Mouse (Mus musculus) MEL (cell line): Measurements from ENCODE around the gene Clk1. TPM values are rescaled to one million over a fixed set of nuclear protein-coding genes. Genes with fewer than 3 reads are reported as not detected.

Source experiments
- DNase-seq: peaks from one replicate; pipeline ENCODE4 v3.0.0; 2011; ENCODE audit warnings: low read depth, low spot score
- H3K27ac ChIP-seq: 2 replicates; pipeline ENCODE4 v1.5.1; 2012; ENCODE audit warnings: low read depth, mild to moderate bottlenecking, control low read depth, low read length, moderate library complexity; ENCODE audit not compliant: control insufficient read depth
- H3K27me3 ChIP-seq, 2 experiments: fragments of 150-350 bp in 1 of 2; sonication (generic) in 1 of 2; 2 replicates each; pipeline ENCODE4 v1.6.1; 2012; ENCODE audit warnings: low read length in 2 of 2, mild to moderate bottlenecking in 2 of 2, improper control_type of control experiment in 1 of 2, moderate library complexity in 1 of 2; ENCODE audit not compliant: insufficient read depth in 2 of 2, control insufficient read depth in 1 of 2
- H3K36me3 ChIP-seq, 2 experiments: 2 replicates each; pipeline ENCODE4 v1.6.1; 2012 to 2014; ENCODE audit warnings: low read length in 2 of 2, improper control_type of control experiment in 1 of 2, inconsistent platforms in 1 of 2, mild to moderate bottlenecking in 1 of 2; ENCODE audit not compliant: insufficient read depth in 2 of 2, control insufficient read depth in 1 of 2
- H3K4me1 ChIP-seq, 2 experiments: fragments of 150-350 bp in 1 of 2; sonication (generic) in 1 of 2; 2 replicates each; pipeline ENCODE4 v1.6.1; 2012; ENCODE audit warnings: low read length in 2 of 2, improper control_type of control experiment in 1 of 2, mild to moderate bottlenecking in 1 of 2; ENCODE audit not compliant: insufficient read depth in 2 of 2, control insufficient read depth in 1 of 2
- H3K4me3 ChIP-seq, 2 experiments: fragments of 150-350 bp in 1 of 2; sonication (generic) in 1 of 2; 2 replicates each; pipeline ENCODE4 v1.5.1; 2012; ENCODE audit warnings: low read depth in 2 of 2, low read length in 2 of 2, mild to moderate bottlenecking in 2 of 2, moderate library complexity in 2 of 2, control low read depth in 1 of 2, improper control_type of control experiment in 1 of 2; ENCODE audit not compliant: control insufficient read depth in 1 of 2, insufficient read depth in 1 of 2
- H3K79me2 ChIP-seq: 2 replicates; pipeline ENCODE4 v1.6.1; 2012; ENCODE audit warnings: mild to moderate bottlenecking, low read length, moderate library complexity; ENCODE audit not compliant: control insufficient read depth, poor library complexity, insufficient read depth
- H3K9ac ChIP-seq: 2 replicates; pipeline ENCODE4 v1.6.1; 2012; ENCODE audit warnings: low read depth, mild to moderate bottlenecking, control low read depth, low read length, moderate library complexity; ENCODE audit not compliant: control insufficient read depth, poor library complexity, severe bottlenecking
- H3K9me3 ChIP-seq: fragments of 150-350 bp; sonication (generic); replicated peaks from 2 replicates; pipeline ENCODE4 v1.6.1; 2012; ENCODE audit warnings: mild to moderate bottlenecking, low read length, improper control_type of control experiment, moderate library complexity; ENCODE audit not compliant: insufficient read depth
- BHLHE40 ChIP-seq: IDR thresholded peaks from 2 replicates; pipeline ENCODE4 v1.6.1; 2012; ENCODE audit warnings: low read depth, mild to moderate bottlenecking, inconsistent platforms, low read length, improper control_type of control experiment, borderline replicate concordance
- CHD2 ChIP-seq: IDR thresholded peaks from 2 replicates; pipeline ENCODE4 v1.6.1; 2011; ENCODE audit warnings: low read length, improper control_type of control experiment
- CTCF ChIP-seq, 3 experiments: IDR thresholded peaks in 2 of 3; conservative IDR thresholded peaks in 1 of 3; 2 replicates each; pipeline ENCODE4 v1.5.1; 2011 to 2012; ENCODE audit warnings: low read length in 3 of 3, low read depth in 2 of 3, mild to moderate bottlenecking in 2 of 3, improper control_type of control experiment in 1 of 3, inconsistent platforms in 1 of 3, mixed read lengths in 1 of 3, moderate library complexity in 1 of 3; ENCODE audit not compliant: control insufficient read depth in 1 of 3, insufficient read depth in 1 of 3, poor library complexity in 1 of 3, severe bottlenecking in 1 of 3
- E2F4 ChIP-seq: IDR thresholded peaks from 2 replicates; pipeline ENCODE4 v1.6.1; 2011; ENCODE audit warnings: low read depth, low read length, improper control_type of control experiment, borderline replicate concordance
- EP300 ChIP-seq, 2 experiments: IDR thresholded peaks; 2 replicates each; pipeline ENCODE4 v1.6.1; 2011; ENCODE audit warnings: improper control_type of control experiment in 2 of 2, low read length in 2 of 2, low read depth in 1 of 2, mild to moderate bottlenecking in 1 of 2
- GABPA ChIP-seq: IDR thresholded peaks from 2 replicates; pipeline ENCODE4 v1.6.1; 2012; ENCODE audit warnings: low read depth, mild to moderate bottlenecking, inconsistent platforms, low read length, improper control_type of control experiment, moderate library complexity
- GATA1 ChIP-seq: IDR thresholded peaks from 2 replicates; pipeline ENCODE4 v1.6.1; 2011; ENCODE audit warnings: low read depth, low read length, improper control_type of control experiment
- HCFC1 ChIP-seq: IDR thresholded peaks from 2 replicates; pipeline ENCODE4 v1.6.1; 2012; ENCODE audit warnings: low read depth, mild to moderate bottlenecking, inconsistent platforms, low read length, improper control_type of control experiment, moderate library complexity
- MAZ ChIP-seq: IDR thresholded peaks from 2 replicates; pipeline ENCODE4 v1.6.1; 2012; ENCODE audit warnings: low read depth, mild to moderate bottlenecking, inconsistent platforms, low read length, improper control_type of control experiment
- MEF2A ChIP-seq: IDR thresholded peaks from 2 replicates; pipeline ENCODE4 v1.6.1; 2014; ENCODE audit warnings: low read depth, mild to moderate bottlenecking, inconsistent platforms, low read length, improper control_type of control experiment; ENCODE audit not compliant: poor library complexity, insufficient replicate concordance, severe bottlenecking; ENCODE audit errors: extremely low read depth
- MXI1 ChIP-seq: IDR thresholded peaks from 2 replicates; pipeline ENCODE4 v1.6.1; 2011; ENCODE audit warnings: mild to moderate bottlenecking, low read depth, low read length, improper control_type of control experiment
- NRF1 ChIP-seq: IDR thresholded peaks from 2 replicates; pipeline ENCODE4 v1.6.1; 2014; ENCODE audit warnings: low read depth, mild to moderate bottlenecking, inconsistent platforms, low read length, improper control_type of control experiment, moderate library complexity; ENCODE audit not compliant: poor library complexity, insufficient read depth, severe bottlenecking
- POLR2A ChIP-seq, 2 experiments: IDR thresholded peaks; 2 replicates each; pipeline ENCODE4 v1.6.1; 2011 to 2012; ENCODE audit warnings: low read length in 2 of 2, mild to moderate bottlenecking in 2 of 2, control low read depth in 1 of 2, improper control_type of control experiment in 1 of 2, low read depth in 1 of 2, moderate library complexity in 1 of 2; ENCODE audit not compliant: control insufficient read depth in 1 of 2, insufficient read depth in 1 of 2, poor library complexity in 1 of 2
- POLR2AphosphoS2 ChIP-seq: IDR thresholded peaks from 2 replicates; pipeline ENCODE4 v1.6.1; 2011; ENCODE audit warnings: low read length, improper control_type of control experiment
- RAD21 ChIP-seq: IDR thresholded peaks from 2 replicates; pipeline ENCODE4 v1.6.1; 2011; ENCODE audit warnings: mild to moderate bottlenecking, low read depth, low read length, improper control_type of control experiment
- SMC3 ChIP-seq: IDR thresholded peaks from 2 replicates; pipeline ENCODE4 v1.6.1; 2011; ENCODE audit warnings: low read depth, low read length, improper control_type of control experiment
- TBP ChIP-seq: IDR thresholded peaks from 2 replicates; pipeline ENCODE4 v1.8.0; 2011; ENCODE audit warnings: low read depth, low read length, improper control_type of control experiment
- UBTF ChIP-seq: IDR thresholded peaks from 2 replicates; pipeline ENCODE4 v1.6.1; 2012; ENCODE audit warnings: low read depth, mild to moderate bottlenecking, inconsistent platforms, low read length, improper control_type of control experiment, moderate library complexity, borderline replicate concordance; ENCODE audit not compliant: insufficient read depth
- ZC3H11A ChIP-seq: IDR thresholded peaks from 2 replicates; pipeline ENCODE4 v1.6.1; 2012; ENCODE audit warnings: low read depth, mild to moderate bottlenecking, inconsistent platforms, low read length, improper control_type of control experiment
- ZKSCAN1 ChIP-seq: IDR thresholded peaks from 2 replicates; pipeline ENCODE4 v1.6.1; 2012; ENCODE audit warnings: low read depth, mild to moderate bottlenecking, inconsistent platforms, low read length, improper control_type of control experiment, moderate library complexity
- ZMIZ1 ChIP-seq: IDR thresholded peaks from 2 replicates; pipeline ENCODE4 v1.6.1; 2012; ENCODE audit warnings: low read depth, mild to moderate bottlenecking, inconsistent platforms, low read length, improper control_type of control experiment, moderate library complexity
- ZNF384 ChIP-seq: IDR thresholded peaks from 2 replicates; pipeline ENCODE4 v1.6.1; 2012; ENCODE audit warnings: low read depth, mild to moderate bottlenecking, inconsistent platforms, low read length, improper control_type of control experiment
- polyA plus RNA-seq, 2 experiments: library from polyadenylated mRNA; stranded (reverse) in 1 of 2; unstranded in 1 of 2; fragments of >175 nt in 1 of 2; fragments of >200 nt in 1 of 2; gene quantifications; 2 replicates each; pipeline versions ENCODE4 v1.2.1 to v1.2.4; 2012; ENCODE audit warnings: low replicate concordance in 2 of 2, low read depth in 1 of 2; ENCODE audit not compliant: insufficient read length in 2 of 2, insufficient read depth in 1 of 2, missing spikeins in 1 of 2
- total RNA-seq: library from RNA; depleted of rRNA; stranded (reverse); fragments of 300-350 nt; gene quantifications from 2 replicates; pipeline ENCODE4 v1.2.3, GENCODE M21; 2012

Gene Clk1
- total and polyA plus RNA-seq, 3 experiments, result 35.8 to 1,029 (median 41.1) TPM

DNA sequence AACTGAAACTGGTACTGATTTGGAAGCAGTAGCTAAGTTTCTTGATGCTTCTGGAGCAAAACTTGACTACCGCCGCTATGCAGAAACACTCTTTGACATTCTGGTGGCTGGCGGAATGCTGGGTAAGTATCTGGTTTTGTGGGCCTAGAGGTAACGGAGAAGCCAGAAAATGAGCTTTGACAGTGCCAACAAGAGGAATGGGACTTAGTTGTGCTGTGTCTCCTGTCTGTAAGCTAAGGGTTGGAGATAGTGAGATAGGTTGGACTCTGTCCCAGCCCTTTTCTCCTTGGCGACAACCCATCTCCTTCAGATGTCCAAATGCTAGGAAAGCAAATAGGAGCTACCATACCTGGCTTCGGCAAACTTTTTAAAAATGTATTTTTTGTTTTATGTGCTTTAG is 26.1 kb downstream of the Clk1 start:
- no peak overlapping the region for H3K4me3 ChIP-seq
- H3K9ac ChIP-seq, result no peak overlapping the region
- no peak for DNase-seq
- H3K4me1 ChIP-seq, result peaks cover 8 to 11% of the 10 kb centered on the region in 2 experiments
- no peaks in the 10 kb centered on the region for H3K9me3 ChIP-seq
- no peaks in the 10 kb centered on the region for H3K27me3 ChIP-seq
- peaks cover 31% of the 10 kb centered on the region for H3K79me2 ChIP-seq
- H3K36me3 ChIP-seq, result peaks cover 28 to 57% of the 10 kb centered on the region in 2 experiments
- TF ChIP-seq TBP (no peak), MAZ (no peak), POLR2AphosphoS2 (no peak), ZKSCAN1 (no peak), MXI1 (no peak), ZMIZ1 (no peak), ZNF384 (no peak), SMC3 (no peak), UBTF (no peak), HCFC1 (no peak)
- no peak overlapping the region for H3K27ac ChIP-seq

- H3K79me2 ChIP-seq, result peaks cover 34% of the 10 kb centered on the region
- no peak overlapping the region for H3K27ac ChIP-seq
- no peak for TF ChIP-seq ZC3H11A
- TF ChIP-seq GABPA, result no peak
- TF ChIP-seq ZKSCAN1, result no peak
- TF ChIP-seq BHLHE40, result no peak
- TF ChIP-seq MEF2A, result no peak
- 0 out of 2 replicates have a peak, but pooled peaks have one; percentile 6 for TF ChIP-seq GATA1
- TF ChIP-seq EP300 (IDR thresholded peaks at IDR 0.05; ENCODE audit: low read depth in 1 of 2, low read length in 2 of 2), result no peak
- TF ChIP-seq ZMIZ1, result no peak
- no peak for TF ChIP-seq NRF1
- peak in 2 of 3 experiments; percentile 9 to 40; a peak in 3 of 6 replicates for TF ChIP-seq CTCF (IDR thresholded peaks at IDR 0.05 in 2 of 3, conservative IDR thresholded peaks at IDR 0.05 in 1 of 3; ENCODE audit: control insufficient read depth in 1 of 3, insufficient read depth in 1 of 3, low read depth in 2 of 3, low read length in 3 of 3, poor library complexity in 1 of 3, severe bottlenecking in 1 of 3)
- TF ChIP-seq ZNF384, result no peak
- peak; percentile 12 for TF ChIP-seq RAD21
- TF ChIP-seq SMC3, result peak; percentile 22; the same call in 1 of the 2 replicates
- no peak for TF ChIP-seq POLR2A (IDR thresholded peaks at IDR 0.05; ENCODE audit: control insufficient read depth in 1 of 2, insufficient read depth in 1 of 2, low read depth in 1 of 2, low read length in 2 of 2, poor library complexity in 1 of 2)
- no peak for TF ChIP-seq CHD2
- no peak for TF ChIP-seq MXI1
- no peak for TF ChIP-seq TBP
- TF ChIP-seq E2F4, result no peak
- peak; percentile 47 for DNase-seq
- no peak overlapping the region for H3K9ac ChIP-seq
- peaks cover 11% of the 10 kb centered on the region in 2 experiments for H3K4me1 ChIP-seq
- H3K27me3 ChIP-seq, result no peaks in the 10 kb centered on the region
- H3K36me3 ChIP-seq, result peaks cover 28 to 54% of the 10 kb centered on the region in 2 experiments
- no peak overlapping the region for H3K4me3 ChIP-seq
- H3K9me3 ChIP-seq, result no peaks in the 10 kb centered on the region
Measured at GRCm38 (mm10) chr1:58396179-58396578, 27.7 kb downstream of the Clk1 start.
